Comparison of ENCODE assay signal across 35 mouse cellular contexts in the genomic region with DNA sequence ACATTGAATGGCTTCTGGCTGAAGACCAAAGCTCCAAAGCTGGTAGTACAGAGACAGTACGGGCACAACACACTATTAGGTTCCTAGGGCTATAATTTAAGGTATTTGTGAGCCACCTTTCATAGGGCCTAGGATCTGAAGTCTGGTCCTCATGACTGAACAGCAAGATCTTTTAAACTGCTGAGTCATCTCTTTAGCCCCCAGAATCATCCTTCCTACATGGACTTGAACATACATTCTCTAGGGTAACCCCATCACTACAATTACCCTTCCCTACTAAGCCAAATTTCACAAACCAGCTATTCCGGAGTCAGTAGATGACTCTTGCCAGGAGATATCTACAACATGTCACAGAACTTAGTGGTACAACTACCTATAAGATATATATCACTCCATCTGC.
"Had no signal": no experiment of that assay in that cellular context is flagged by ENCODE, and none has a peak within 500 bp of the region (broad histone marks: within the 10 kb centered on the region; RNA-seq: fewer than 3 reads in every experiment).

No protein-coding gene starts in this region.

- H3K4me1 ChIP-seq: heart, embryonic 12.5 days; heart, embryonic 13.5 days; heart, embryonic 15.5 days; hindbrain, embryonic 10.5 days; hindbrain, embryonic 12.5 days; hindbrain, embryonic 13.5 days; hindbrain, embryonic 15.5 days; intestine, embryonic 15.5 days; kidney, embryonic 15.5 days had no signal

- H3K27me3 ChIP-seq: heart, embryonic 12.5 days; heart, embryonic 15.5 days; hindbrain, embryonic 12.5 days; hindbrain, embryonic 13.5 days; hindbrain, embryonic 15.5 days; intestine, embryonic 15.5 days; kidney, embryonic 15.5 days had no signal

- H3K4me2 ChIP-seq: heart, embryonic 11.5 days; heart, embryonic 12.5 days; heart, embryonic 13.5 days; heart, embryonic 15.5 days; hindbrain, embryonic 12.5 days; hindbrain, embryonic 13.5 days; hindbrain, embryonic 14.5 days; hindbrain, embryonic 15.5 days; intestine, embryonic 15.5 days; kidney, embryonic 15.5 days had no signal

- H3K36me3 ChIP-seq: heart, embryonic 12.5 days; heart, embryonic 13.5 days; heart, embryonic 15.5 days; hindbrain, embryonic 10.5 days; hindbrain, embryonic 12.5 days; hindbrain, embryonic 13.5 days; hindbrain, embryonic 15.5 days; intestine, embryonic 15.5 days; kidney, embryonic 15.5 days had no signal

- H3K4me3 ChIP-seq: heart, embryonic 12.5 days; heart, embryonic 13.5 days; heart, embryonic 15.5 days; hindbrain, embryonic 10.5 days; hindbrain, embryonic 12.5 days; hindbrain, embryonic 13.5 days; hindbrain, embryonic 15.5 days; intestine, embryonic 15.5 days; kidney, embryonic 15.5 days; layer of hippocampus, adult 2 months; left cerebral cortex, adult 2 months had no signal

- DNase-seq: heart, postnatal 10 days; heart, postnatal 14 days; heart, postnatal 36 days; heart, postnatal 4 days; kidney, adult 11 months; kidney, adult 18-20 months; kidney, adult 2 months; kidney, adult 8-10 months; kidney, adult 9 months; kidney, postnatal 10 days; kidney, postnatal 14 days; kidney, postnatal 25 days; kidney, postnatal 36 days; kidney, postnatal 4 days; layer of hippocampus, adult 9-11 months; layer of hippocampus, postnatal 36 days had no signal

- ATAC-seq: hindbrain, embryonic 16.5 days; hindbrain, postnatal 0 days; inflammation-experienced regulatory T-cells, adult 6 months; intestine, embryonic 15.5 days; intestine, embryonic 16.5 days; intestine, postnatal 0 days had no signal

- H3K9me3 ChIP-seq: heart, embryonic 12.5 days; heart, embryonic 13.5 days; heart, embryonic 15.5 days; hindbrain, embryonic 10.5 days; hindbrain, embryonic 12.5 days; hindbrain, embryonic 13.5 days; hindbrain, embryonic 15.5 days; intestine, embryonic 15.5 days; kidney, embryonic 15.5 days had no signal

- H3K9ac ChIP-seq: heart, embryonic 12.5 days; heart, embryonic 13.5 days; heart, embryonic 15.5 days; hindbrain, embryonic 12.5 days; hindbrain, embryonic 13.5 days; hindbrain, embryonic 14.5 days; hindbrain, embryonic 15.5 days; intestine, embryonic 15.5 days; kidney, embryonic 15.5 days had no signal

- H3K27ac ChIP-seq: heart, embryonic 13.5 days; heart, embryonic 15.5 days; hindbrain, embryonic 10.5 days; hindbrain, embryonic 12.5 days; hindbrain, embryonic 13.5 days; hindbrain, embryonic 14.5 days; hindbrain, embryonic 15.5 days; hindbrain, postnatal 0 days; intestine, embryonic 15.5 days; kidney, embryonic 15.5 days; kidney, postnatal 0 days; layer of hippocampus, adult 2 months; left cerebral cortex, adult 2 months had no signal
